Mouse (Mus musculus): ENCODE results near the gene 4931406C07Rik.
A peak's percentile ranks its signal among the peaks of the same experiment; 100 is the strongest.

The 4931406C07Rik gene

DNA sequence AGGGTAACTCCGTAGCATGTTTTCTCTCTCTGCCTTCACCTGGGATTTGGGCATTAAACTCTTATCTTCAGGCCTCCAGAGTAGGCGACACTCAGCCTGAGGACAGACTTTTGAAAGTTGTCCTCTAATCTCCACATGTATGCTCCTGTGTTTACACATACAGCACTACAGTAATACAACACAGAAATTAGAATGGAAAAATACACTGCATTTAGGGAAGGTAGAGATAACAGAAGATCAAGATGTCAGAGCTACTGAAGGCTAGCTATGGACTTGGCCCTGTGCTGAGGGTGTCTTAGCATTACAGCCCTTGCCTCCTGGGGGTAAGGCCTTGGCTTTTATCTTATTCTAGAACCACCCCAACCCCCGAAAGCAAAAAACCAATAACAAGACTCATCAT is 17.8 kb downstream of the 4931406C07Rik start:
- no peak for DNase-seq (ENCODE audit: low spot score)

- DNase-seq (ENCODE audit: low spot score) = no peak
Measured at GRCm38 (mm10) chr9:15287846-15288245, 18.4 kb downstream of the 4931406C07Rik start.

DNA sequence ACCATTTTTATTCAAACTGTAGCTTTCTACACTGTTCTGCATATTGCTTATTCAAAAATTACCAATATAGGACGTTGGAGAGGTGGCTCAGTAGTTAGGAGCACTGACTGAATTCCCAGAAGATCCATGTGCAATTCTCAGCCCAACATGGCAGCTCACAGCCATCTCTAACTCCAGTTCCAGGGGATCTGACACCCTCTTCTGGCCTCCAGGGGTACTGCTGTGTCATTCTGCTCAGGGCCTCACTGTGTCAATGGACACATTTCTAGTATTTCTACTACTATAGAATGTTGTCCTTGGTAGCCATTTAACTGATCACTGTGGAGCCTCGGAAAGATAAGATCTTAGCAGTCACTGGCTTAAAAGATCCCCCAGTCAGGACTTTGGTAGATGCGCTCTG is 20.8 kb downstream of the 4931406C07Rik start:
- DNase-seq (ENCODE audit: low spot score) = no peak

GRCm38 (mm10) chr9:15280491-15280879 is 25.8 kb downstream of the 4931406C07Rik start:
- no peak for DNase-seq (ENCODE audit: low spot score)

DNA sequence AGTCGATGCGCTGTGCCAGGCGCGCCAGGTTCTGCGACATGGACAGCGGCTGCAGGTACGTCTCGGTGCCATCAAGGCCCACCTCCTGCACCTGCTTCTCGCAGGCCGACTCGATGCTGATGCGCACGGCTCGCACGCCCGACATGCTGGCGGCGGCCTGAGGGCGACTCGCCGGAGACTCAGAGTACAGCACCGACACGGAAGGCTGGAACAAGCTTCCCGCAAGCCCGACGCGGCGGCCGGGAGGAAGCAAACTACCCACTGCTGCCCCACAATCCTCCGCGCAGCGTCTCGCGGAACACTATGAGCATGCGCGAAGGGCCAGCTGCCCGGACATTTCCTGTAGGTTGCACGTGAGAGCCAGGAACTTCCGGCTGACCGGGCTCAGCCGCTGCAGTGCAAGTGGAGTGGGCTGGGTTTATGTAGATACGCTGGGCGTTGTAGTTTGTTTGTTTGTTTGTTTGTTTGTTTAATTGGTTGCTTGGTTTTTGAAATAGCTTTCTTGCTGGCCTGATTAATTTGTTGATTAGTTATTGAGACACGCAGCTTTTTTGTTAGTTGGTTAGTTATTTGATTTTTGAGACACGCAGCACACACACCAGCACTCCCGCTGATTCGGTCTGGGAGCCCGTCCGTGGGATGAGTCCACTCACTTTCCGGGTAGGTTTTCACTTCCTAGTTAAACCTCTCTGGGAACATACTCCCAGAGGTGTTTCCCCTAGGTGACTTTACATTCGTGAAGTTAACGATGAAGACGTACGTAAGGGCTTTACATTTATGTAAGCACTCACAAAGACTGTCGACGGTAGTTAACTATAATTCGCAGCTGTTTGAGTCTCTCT is 26.4 kb downstream of the 4931406C07Rik start, which contains the start of gene Med17:
Gene Med17, minus strand, starts transcription at position 283 of the 842 bp plus-strand sequence.
- DNase-seq (ENCODE audit: low spot score) = peak; percentile 97

- no peak for DNase-seq (ENCODE audit: low spot score)
Measured at GRCm38 (mm10) chr9:15279139-15279648, 27.1 kb downstream of the 4931406C07Rik start.

- DNase-seq (ENCODE audit: low spot score) = no peak
Measured at GRCm38 (mm10) chr9:15278343-15278742, 27.9 kb downstream of the 4931406C07Rik start.

DNA sequence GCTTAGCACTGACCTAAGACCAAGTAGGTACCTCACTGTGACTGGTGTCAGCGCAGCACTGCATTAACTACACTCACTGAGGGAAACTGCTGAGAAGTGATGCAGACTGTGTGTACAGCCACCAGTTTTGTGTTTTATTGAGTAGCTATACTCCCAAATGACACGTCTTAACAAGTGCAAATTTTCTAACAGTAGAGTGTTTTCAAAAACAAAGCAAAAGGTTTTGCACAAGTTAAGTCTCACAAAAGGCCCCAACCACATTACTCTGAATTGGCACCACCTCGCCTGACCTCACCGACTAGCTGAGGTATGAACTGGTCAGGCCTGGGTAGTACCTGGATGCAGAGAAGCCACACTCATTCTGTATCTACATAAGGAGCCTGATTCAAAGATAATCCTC is 29.4 kb downstream of the 4931406C07Rik start:
- DNase-seq (ENCODE audit: low spot score) = no peak

GRCm38 (mm10) chr9:15273981-15274380 is 32.3 kb downstream of the 4931406C07Rik start:
- DNase-seq (ENCODE audit: low spot score) = no peak

GRCm38 (mm10) chr9:15263487-15263886 is 42.8 kb downstream of the 4931406C07Rik start:
- DNase-seq (ENCODE audit: low spot score) = no peak

GRCm38 (mm10) chr9:15261980-15262379 is 44.3 kb downstream of the 4931406C07Rik start:
- DNase-seq (ENCODE audit: low spot score) = no peak

DNA sequence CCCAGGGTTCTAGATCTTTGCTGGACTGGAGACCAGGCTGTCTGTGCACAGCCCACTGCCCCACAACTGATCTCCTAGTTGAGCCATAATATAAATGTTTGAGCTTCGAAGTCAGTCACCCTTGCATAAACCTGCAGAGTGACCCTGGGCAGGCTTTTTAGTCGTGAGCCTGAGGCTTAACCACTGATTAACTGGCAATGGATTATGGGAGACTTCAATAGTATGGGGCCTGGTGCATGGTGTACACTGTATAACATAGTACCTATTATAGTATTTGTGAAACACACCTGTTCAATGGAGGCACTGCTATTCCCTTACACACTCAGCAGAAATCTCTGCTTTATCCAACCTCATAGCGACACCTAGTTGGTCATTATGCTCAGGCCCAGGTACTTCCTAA is 50.0 kb downstream of the 4931406C07Rik start:
- no peak for DNase-seq (ENCODE audit: low spot score)

DNA sequence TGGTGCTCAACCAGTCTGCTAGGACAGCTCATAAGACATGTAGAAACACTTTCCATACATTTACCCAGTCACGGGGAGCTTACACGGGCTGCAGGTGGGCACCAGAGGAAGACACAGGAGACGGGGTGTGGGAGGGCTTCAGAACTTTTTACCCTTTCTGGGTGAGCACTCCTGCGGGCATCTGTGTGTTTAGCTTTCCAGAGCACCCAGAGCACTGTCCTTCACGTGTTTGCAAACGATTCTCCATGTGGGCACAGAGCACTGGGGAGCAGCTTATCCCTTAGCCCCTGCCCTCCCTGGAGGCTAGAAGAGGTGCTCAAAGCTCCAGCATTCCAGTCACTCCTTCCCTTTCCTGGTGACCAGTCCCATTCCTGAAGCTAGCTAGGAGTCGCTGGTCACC is 51.7 kb downstream of the 4931406C07Rik start:
- no peak for DNase-seq (ENCODE audit: low spot score)

DNA sequence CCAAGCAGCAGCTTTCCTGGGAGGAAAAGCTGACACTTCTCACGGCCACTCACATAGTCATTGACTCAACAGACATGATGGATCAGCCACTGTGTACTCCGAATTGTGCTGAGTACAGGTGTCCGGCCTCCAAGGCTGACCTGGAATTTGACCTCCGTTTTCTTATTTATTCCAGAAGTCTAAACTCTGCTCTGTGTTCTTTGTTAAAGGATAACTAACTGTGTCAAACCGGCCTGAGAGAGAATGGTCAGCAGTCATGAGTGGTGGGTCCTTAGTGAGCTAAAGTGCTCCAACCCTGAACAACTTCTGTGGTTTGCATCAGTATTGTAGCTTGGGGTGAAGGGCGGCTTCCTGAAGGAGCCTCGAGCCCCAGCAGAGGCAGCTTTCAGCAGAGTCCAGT is 54.1 kb downstream of the 4931406C07Rik start:
- DNase-seq (ENCODE audit: low spot score) = no peak

- no peak for DNase-seq (ENCODE audit: low spot score)
Measured at GRCm38 (mm10) chr9:15250376-15250775, 55.9 kb downstream of the 4931406C07Rik start.

- no peak for DNase-seq (ENCODE audit: low spot score)
Measured at GRCm38 (mm10) chr9:15245319-15246075, 60.8 kb downstream of the 4931406C07Rik start.

DNA sequence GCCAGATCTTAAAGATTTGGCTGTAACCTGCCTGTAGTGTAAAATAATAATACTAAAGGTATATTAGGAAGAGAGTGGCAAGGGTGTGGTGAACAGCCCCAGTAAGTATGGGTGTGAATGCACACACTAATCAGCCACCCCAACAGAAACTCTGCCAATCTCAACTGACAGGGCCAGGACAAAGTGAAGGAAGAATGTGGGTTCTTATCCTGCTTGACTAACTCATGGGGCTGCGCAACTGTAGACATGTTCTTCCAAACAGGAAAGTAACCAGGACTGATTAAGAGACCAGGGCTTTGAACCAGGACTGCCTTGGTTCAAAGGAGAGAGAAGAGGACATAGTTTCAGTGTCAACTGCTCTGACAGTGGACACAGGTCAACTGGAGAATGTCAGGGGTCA is 64.1 kb downstream of the 4931406C07Rik start:
- DNase-seq (ENCODE audit: low spot score) = no peak

DNA sequence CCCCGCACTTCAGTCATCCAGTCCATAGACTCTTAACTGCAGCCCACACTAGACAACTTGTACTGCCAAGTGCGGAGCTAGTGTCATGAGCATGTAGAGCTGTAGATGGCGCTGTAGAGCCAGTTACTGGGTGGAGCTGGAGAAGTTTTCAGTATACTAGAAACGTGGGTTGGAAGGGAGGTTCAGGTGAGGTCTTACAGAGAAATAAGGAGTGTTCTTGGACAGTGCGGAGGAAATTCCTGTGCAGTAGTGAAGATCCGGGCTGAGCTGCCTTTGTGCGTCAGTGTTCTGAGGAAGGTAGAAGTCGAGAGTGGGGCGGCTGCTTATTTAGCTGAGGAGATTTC is 64.7 kb downstream of the 4931406C07Rik start:
- peak; percentile 82 for DNase-seq (ENCODE audit: low spot score)

DNA sequence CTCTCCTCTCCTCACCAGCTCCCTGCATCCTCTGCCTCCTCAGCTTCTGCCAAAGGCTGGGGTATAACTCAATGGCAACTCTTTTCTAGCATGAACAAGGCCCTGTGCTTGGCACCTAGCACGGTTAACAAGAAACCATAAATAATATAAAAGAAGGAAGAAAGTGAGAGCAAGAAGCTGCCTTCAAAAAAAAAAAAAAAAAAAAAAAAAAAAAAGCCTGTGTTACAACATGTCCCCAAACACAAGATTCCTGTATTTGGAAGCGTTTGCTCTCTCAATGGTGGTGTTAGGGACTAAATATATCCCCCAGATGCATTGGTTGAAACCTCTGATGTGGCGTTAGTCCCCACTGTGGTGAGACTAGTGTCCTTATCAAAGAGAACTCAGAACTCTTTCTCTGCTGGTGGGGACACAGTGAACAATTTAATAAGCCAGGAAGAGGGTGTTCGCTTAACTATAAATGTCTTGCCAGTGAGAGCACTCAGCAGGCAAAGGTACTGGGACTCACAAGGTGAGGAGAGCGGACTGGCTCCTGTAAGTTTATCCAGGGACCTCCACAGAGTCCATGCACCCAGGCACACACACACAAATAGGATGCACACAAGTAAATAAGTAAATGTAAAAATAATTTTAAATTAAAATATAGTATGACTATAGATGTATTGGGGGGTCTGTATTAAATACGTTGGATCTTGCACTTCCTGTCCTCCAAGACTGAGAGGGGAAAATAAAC is 65.2 kb downstream of the 4931406C07Rik start:
- no peak for DNase-seq (ENCODE audit: low spot score)

GRCm38 (mm10) chr9:15240006-15240405 is 66.2 kb downstream of the 4931406C07Rik start:
- no peak for DNase-seq (ENCODE audit: low spot score)

- DNase-seq (ENCODE audit: low spot score) = peak; percentile 75
Measured at GRCm38 (mm10) chr9:15239042-15239925, 67.0 kb downstream of the 4931406C07Rik start, which contains the start of gene Vstm5. Vstm5 (plus strand) TSS chr9:15239045.

Measured in embryo, embryonic 10 days (tissue).